Mouse (Mus musculus) spleen, postnatal 14 days (tissue): ENCODE measurements around the gene Nav2.

ENCODE experiments used
- DNase-seq, 2 experiments: peaks; one replicate each; pipeline ENCODE4 v3.0.0; 2021 to 2022; ENCODE audit warnings: low spot score in 2 of 2

Nav2 gene

GRCm38 (mm10) chr7:48934816-48935215 is 26.3 kb downstream of the Nav2 start:
- no peak for DNase-seq

- DNase-seq = no peak
These were observed 29.0 kb downstream of the Nav2 start for GRCm38 (mm10) chr7:48937562-48937961.

GRCm38 (mm10) chr7:48938190-48938589 is 29.7 kb downstream of the Nav2 start:
- peak in 1 of 2 experiments; percentile 13 for DNase-seq

GRCm38 (mm10) chr7:48948381-48949108 is 40.0 kb downstream of the Nav2 start:
- DNase-seq = no peak

- DNase-seq = no peak
These were observed 46.0 kb downstream of the Nav2 start for GRCm38 (mm10) chr7:48954501-48954900.

GRCm38 (mm10) chr7:48958528-48959315 is 50.2 kb downstream of the Nav2 start:
- DNase-seq = peak in 1 of 2 experiments; percentile 4

GRCm38 (mm10) chr7:48959316-48959661 is 50.8 kb downstream of the Nav2 start:
- no peak for DNase-seq

GRCm38 (mm10) chr7:48960152-48960551 is 51.6 kb downstream of the Nav2 start:
- DNase-seq = no peak

GRCm38 (mm10) chr7:48961501-48961900 is 53.0 kb downstream of the Nav2 start:
- DNase-seq = no peak

- DNase-seq = no peak
These were observed 53.4 kb downstream of the Nav2 start for GRCm38 (mm10) chr7:48961935-48962334.

- DNase-seq = no peak
These were observed 54.6 kb downstream of the Nav2 start for GRCm38 (mm10) chr7:48963112-48963511.

- no peak for DNase-seq
These were observed 55.0 kb downstream of the Nav2 start for GRCm38 (mm10) chr7:48963554-48963953.

GRCm38 (mm10) chr7:48965796-48966512 is 57.4 kb downstream of the Nav2 start:
- no peak for DNase-seq

- no peak for DNase-seq
These were observed 72.5 kb downstream of the Nav2 start for GRCm38 (mm10) chr7:48981013-48981412.

- DNase-seq = no peak
These were observed 73.3 kb downstream of the Nav2 start for GRCm38 (mm10) chr7:48981814-48982213.

GRCm38 (mm10) chr7:48982573-48982972 is 74.1 kb downstream of the Nav2 start:
- DNase-seq = no peak

- peak; percentile 27 to 32 for DNase-seq
These were observed 83.5 kb downstream of the Nav2 start for GRCm38 (mm10) chr7:48991911-48992552.

GRCm38 (mm10) chr7:48995171-48995570 is 86.7 kb downstream of the Nav2 start:
- DNase-seq = no peak

GRCm38 (mm10) chr7:48995701-48996100 is 87.2 kb downstream of the Nav2 start:
- DNase-seq = no peak

- DNase-seq = no peak
These were observed 88.3 kb downstream of the Nav2 start for GRCm38 (mm10) chr7:48996829-48997228.

- DNase-seq = no peak
These were observed 89.6 kb downstream of the Nav2 start for GRCm38 (mm10) chr7:48998097-48998496.

- DNase-seq = no peak
These were observed 90.1 kb downstream of the Nav2 start for GRCm38 (mm10) chr7:48998595-48998994.
